Mouse (Mus musculus) right cerebral cortex, adult 2 months (tissue): ENCODE data around the gene Dhx58.
A peak's percentile ranks its signal among the peaks of the same experiment; 100 is the strongest.

Experiments used
- DNase-seq, 2 experiments: peaks; one replicate each; pipeline ENCODE4 v3.0.0; 2021 to 2022; ENCODE audit warnings: low spot score in 2 of 2

Dhx58 gene

DNA sequence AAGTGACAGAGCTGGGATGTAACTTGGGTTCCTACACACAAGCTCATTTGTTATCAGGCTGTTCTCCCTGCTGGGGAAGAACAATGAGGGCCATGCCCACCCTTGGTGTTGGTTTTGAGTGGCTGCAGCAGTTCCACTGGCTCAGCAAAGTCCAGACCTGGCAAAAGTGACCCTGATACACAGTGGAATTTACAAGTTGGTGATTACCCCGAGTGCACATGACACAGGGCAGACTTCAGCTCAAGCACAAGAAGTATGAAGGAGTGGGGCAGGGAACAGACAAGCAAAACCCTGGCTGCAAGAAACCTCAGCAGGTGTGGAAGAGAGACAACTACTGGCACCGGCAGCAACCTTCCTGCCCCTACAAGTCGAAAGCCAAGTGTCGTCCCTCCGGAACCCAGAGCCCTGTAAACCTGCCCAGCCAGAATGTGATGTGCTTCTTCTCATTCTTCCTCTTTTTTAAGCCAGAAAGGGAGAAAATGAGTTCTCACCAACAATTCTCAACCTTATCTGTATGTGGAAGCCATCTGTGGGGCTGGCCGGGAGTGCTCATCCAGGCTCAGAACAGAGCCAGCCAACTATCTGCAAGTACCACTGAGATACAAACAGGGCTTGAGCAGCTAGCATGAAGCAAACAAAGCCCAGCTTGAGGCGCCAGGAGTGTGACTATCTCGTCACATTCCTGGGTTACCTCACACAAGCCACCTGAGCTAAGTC is 17.9 kb upstream of the Dhx58 start:
- DNase-seq = no peak

DNA sequence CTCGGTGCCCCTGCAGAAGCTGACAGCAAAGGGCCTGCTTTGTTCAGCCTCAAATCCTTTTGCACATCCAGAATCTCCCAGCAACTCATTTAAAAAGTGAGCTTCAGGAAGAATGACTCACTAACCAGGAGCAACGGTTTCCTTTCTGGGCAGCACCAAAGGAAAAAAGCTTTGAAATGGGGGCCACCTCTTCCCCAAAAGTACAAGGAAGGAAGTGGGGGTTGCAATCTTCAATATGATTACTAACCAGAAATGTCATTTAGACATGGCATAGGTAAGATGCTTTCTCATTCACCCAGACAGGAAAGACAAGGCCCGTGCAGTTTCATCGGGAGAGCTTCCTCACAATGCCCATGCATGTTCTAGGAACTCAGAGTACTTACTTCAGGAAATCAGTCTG is 17.2 kb upstream of the Dhx58 start:
- no peak for DNase-seq

DNA sequence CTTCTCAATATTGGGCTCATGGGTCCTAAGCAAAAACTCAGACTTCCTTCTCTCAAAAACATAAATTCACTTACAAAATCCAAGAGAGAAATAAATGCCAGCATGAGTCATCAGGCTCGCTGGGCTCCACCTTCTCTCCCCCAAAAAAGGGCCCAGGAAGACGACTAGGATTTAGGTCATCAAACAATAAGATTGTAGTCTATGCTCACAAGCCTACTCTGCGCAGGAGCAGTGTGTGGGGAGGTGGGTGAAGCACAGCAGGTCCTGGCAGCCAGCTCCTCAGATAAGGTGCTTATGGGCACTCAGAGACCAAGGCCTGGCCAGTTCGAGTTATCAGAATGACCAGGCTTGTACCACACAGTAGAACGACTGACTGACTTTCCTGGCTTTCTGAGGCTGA is 16.3 kb upstream of the Dhx58 start:
- peak; percentile 47 to 50 for DNase-seq

DNA sequence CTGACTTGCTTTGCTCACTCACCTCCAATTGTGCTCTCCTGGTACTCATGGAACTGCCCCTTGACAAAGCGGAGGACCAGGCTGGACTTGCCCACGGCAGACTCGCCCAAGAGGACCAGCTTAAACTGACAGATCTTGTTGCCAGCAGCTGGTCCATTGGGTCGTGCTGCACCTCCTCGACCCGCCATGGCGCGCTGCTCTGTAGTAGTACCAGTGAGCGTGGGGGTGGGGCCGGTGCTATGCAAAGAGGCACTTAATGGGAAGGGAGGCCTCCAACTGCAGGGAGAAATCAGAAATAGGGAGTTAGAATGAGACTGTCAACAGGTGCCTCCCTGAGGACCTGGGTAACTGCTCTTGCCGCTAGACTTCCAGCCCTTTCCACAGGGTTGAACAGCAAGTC is 15.8 kb upstream of the Dhx58 start:
- DNase-seq = no peak

DNA sequence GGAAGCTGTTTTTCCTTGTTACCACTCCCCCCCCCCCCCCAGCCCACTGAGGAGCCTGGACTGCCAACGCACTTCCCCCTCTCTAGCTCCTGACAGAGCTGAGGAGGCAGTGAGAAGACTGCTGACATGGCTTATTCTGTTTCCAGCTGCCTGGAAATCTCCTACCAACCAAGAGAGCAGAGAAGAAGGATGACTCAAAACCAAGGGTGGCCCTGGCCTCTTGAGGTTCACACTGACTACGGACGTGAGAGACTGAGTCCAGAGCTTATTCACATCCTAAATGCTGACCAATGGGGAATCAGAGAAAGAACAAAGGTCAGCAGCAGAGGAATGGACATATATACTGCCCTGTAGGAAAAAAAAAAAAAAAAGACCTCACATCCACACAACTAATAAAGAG is 15.2 kb upstream of the Dhx58 start:
- peak in 1 of 2 experiments; percentile 47 for DNase-seq

DNA sequence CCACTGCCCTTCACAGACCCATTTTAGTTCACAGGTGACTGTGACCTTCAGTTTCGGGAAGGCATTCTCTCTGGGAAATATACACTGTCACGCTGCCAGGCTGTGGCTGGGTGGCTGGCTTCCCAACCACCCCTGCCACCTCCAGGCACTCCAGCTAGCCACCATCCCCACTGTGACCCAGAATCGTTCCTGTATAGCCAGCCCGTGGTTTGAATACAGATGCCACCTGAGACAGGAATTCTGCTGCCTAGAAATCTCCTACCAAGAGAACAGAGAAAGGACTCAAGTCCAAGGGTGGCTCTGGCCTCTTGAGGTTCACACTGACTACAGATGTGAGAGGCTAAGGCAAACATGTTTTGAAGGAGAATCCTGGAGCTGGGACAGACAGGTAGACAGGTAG is 14.8 kb upstream of the Dhx58 start:
- DNase-seq = no peak

DNA sequence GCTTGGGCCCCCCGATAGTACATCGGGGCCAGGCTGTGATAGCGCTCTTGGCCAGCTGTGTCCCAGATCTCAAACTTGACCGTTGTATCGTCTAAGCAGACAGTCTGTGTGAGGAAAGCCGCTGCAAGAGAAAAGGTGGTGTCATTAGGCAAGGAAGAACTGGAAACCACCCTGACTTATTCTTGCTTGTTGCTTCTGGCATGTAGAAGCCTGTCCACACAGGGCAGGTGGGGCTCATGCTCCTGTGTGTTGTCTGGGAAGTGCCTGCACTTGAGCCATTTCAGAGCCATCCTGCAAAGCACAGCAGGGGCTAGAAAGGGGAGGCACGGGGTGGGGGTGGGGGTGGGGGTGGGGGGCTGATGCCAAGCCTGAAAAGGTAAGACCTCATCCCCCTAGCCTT is 14.4 kb upstream of the Dhx58 start:
- DNase-seq = no peak

DNA sequence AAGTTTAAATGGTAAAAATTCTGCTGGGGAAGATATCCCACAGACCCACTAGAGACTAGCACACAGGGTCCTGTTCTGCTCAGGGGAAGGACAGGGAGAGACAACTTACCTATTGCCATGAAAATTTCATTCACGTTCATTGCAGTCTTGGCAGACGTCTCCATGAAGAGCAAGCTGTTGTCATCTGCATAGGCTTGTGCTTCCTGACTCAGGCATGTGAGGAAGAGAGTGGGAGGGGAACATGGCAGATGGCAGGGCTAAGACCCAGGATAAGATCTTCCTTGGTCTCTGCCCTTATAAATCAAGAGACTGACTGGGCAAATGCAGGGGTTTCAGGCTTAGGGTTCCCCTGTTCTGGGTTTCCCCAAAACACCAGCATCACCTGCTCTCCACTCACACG is 12.6 kb upstream of the Dhx58 start:
- DNase-seq = peak in 1 of 2 experiments; percentile 57

DNA sequence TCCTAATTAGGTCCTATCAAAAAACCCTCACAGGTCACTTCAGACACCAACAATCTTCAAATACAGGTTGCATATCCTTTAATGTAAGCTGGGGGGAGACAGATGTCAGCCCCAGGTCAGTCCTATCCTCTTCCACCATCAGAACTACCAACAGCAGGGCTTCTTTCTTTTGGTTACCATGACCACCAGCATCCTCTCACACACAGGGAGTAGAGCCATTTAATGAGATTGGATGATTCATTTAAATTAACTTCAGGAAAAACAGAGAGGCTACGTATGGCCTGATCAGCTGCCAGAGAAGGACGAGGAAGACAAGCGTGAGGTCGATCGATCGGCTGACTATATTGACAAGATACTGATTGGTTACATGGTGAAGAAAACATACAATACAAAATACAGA is 10.9 kb upstream of the Dhx58 start:
- DNase-seq = no peak

DNA sequence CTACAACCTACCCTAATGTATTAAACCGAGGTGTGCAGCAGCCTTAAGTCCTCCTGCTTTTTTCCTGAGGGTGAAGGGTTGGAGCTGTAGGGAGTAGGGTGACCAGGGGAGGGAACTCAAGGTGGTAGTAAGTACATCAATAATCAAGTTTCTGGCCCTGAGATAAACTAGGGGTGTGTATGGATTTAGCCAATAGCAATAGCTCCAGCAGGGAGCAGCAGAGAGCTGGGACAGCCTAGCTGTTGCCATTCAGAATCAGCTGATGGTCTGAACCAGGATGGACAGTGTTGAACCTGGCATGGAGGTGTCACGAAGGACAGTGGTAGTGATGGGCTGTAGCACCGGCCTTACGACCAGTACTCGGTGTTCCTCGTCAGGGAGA is 10.5 kb upstream of the Dhx58 start:
- peak; percentile 88 to 89 for DNase-seq

DNA sequence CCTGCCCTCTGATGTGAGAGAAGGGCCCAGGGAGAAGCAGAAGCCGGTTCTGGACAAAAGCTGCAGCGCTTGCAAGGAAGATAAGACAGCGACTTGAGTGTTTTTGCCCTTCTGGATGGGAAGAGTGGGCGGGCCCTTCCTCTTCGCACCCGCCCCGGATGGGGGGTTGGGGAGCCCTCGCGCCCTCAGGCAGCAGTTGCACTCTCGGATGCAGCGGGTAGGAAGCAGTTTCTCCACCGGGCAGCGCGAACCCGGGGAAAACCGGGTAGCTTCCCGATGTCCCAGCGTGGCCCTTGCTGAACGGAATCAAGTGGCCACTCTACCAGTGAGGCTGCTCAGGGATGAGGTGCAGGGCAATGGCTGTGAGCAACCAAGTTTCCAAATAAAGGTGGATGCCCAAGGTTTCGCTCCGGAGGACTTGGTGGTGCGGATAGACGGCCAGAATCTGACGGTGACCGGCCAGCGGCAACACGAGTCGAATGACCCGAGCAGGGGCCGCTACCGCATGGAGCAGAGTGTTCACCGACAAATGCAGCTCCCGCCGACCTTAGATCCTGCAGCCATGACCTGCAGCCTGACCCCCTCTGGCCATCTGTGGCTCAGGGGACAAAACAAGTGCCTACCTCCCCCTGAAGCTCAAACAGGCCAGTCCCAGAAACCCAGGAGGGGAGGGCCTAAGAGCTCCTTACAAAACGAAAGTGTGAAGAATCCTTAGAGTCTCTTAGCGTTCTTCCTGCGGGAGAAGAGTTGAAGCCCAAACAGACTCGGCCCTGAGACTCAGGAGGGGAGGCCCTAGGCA is 9.9 kb upstream of the Dhx58 start, which contains the start of gene Hspb9:
Hspb9 (plus strand) TSS at position 116 of the 799 bp plus-strand sequence.
- peak; percentile 61 to 63 for DNase-seq

DNA sequence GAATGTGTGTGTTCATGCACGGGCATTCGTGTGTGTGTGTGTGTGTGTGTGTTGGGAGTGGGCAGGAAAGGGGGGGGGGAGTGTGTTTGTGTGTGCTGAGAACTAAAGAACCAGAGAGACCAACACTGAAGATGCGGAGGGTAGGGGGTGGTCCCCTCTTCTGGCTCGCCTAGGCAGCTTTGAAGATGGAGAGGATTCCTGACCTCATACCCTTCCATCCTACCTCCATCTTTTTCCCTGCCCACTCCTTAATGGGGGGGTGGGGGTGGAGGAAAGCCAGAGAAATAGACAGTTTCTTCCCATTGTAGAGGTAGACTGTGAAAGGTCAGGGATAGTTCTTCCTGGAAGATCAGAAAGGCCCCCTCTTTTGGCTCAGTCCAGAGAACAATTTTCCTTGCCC is 9.1 kb upstream of the Dhx58 start:
- DNase-seq = no peak

DNA sequence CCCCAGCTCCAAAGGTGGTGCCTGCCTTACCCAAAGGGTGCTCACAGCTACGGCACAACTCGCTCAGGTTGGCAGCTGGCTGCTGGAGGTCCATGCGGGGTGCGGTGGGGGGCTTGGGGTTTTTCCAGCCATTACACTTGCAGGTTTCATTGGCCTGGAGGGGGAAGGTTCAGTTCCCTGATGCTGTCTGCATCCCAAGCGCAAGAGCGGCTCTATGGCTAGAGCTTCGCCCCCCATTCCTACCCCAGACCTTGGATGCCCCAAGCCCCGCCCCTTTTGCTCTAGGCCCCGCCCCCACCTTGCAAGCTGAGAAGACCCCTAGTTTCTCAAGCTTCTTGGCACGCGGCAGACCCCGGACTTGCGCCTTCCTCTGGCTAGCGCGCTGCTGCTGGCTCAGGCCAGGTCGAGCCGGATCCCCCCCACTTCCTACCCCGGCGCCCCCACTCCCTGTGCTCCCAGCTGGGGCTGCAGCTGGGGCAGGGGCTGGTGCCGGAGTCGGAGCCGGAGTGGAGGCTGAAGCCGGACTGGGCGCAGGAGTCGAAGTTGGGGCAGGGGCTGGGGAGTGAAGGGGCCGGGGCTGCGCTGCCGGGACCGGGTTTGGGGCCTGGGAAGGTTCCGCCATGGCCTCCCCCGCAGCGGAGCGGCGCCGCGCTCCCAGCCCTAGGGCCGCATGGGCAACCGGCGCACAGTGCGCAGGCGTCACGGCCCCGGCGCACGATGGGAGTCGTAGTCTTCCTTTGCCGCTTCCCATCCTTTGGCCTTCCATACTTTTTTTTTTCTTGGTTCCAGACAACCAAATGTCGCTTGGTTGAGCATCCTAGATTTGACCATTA is 7.9 kb upstream of the Dhx58 start, which contains the start of gene Kat2a:
Kat2a (minus strand) TSS at position 683 of the 833 bp plus-strand sequence.
- peak; percentile 82 to 83 for DNase-seq

DNA sequence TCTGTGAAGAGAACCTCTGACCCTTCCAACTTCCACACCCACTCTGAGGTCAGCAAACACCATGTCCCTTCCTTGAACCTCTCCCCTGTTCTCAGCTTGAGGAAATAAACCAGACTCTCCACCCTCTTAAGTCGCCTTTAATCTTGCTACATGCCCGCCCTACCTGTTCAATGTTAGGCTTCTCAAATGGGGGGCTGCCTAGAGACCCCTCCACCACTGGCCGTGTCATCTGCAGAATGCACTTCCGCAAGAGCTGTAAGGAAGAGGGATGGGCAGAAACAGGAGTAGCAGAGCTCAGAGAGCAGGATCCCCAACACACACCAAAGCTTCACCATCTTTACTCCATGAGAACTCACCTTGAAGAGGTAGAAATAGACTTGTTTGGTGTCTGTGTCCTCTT is 6.9 kb upstream of the Dhx58 start:
- no peak for DNase-seq

DNA sequence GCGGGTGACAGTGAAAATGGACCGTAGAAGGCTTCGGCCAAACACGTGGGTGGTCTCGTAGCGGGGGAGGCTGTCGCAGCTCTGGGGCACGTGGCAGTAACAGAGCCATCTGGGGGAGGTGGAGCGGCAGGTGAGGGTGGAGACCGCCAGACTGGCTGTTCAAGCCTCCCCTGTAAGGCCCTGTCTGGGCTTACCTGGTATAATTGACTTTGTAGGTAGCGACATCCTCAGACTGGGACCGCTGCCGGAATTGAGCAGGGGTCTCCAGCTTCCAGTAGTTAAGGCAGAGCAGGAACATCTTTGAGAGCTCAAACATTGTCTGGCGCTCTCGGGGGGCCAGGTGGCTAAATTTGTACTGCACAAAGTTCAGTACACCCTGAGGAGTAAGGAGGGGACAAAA is 6.5 kb upstream of the Dhx58 start:
- no peak for DNase-seq

DNA sequence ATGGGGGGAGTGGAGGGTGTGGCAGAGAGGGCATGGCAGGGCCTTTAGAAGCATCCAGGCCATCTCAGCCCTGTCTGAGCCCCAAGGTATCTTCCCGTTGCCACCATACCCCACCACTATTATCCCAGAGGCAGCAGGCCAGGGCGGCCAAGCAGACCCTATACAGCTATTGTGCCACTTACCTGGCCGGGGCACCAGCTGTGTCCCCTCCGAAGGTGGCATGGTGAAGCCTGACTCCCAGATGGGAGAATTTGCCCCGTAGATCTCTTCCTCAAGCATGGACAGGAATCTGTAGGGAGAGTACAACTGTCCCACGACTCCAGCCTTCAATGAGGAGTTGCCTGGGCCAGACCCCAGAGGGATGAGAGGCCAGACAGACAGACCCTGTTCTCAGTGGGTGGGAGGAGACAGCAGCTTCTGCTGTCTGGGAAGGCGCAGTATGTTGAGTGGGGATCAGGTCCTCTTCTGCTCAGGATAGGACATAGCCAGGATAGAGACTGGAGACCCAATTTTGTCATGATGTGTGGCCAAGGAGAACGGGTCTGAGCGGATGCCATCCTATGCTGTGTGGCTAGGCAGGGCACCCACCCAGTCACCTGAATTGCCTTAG is 5.2 kb upstream of the Dhx58 start:
- no peak for DNase-seq

DNA sequence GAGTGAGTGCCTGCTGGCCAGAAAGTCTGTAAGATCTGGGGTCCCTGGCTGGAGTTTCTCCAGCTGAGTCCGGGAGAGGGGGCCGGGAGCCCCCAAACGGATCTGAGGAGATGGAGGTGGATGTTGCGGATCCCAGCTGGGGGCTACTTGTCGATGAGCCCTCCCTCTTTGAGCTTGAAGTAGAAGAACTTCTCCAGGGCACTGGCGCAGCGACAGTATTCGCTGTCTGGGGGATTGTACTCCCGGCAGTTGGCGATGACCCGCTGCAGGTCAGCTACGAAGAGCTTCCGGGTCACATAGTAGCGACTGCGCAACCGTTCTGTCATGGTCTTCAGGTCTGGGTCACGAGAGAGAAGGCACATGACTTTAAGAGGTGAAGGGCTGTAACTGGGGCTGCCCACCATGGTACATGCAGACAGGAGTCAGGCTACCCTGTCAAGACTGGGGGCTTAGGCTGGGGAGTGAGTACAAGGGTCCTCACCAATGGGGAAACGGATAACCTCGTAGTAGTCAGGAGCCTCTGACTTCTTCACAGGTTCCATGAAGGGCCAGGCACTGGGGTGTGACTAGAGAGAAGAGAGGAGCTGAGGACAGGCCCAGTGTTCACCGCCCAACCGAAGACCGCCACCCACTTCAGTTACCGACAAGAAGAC is 1.1 kb upstream of the Dhx58 start:
- DNase-seq = no peak

DNA sequence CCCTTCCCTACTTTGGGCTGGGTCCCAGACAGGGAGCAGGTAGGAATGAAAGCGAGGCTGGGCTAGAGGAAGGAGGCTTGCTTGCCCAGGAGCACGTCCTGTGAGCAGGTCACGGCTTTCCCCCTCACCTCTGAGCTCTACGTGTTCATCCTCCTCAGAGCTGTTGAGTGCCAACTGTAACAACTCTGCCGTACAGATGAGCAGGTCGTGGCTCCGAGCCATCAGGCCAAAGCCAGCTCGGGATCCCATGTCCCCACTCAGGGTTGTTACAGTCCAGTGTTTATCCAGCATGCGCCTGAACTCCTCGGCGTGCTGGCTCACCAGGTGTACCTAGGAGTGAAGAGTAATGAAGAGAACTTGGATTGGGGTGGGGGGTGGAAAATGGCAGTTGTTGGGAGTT is 705 bp downstream of the Dhx58 start:
- DNase-seq = no peak

DNA sequence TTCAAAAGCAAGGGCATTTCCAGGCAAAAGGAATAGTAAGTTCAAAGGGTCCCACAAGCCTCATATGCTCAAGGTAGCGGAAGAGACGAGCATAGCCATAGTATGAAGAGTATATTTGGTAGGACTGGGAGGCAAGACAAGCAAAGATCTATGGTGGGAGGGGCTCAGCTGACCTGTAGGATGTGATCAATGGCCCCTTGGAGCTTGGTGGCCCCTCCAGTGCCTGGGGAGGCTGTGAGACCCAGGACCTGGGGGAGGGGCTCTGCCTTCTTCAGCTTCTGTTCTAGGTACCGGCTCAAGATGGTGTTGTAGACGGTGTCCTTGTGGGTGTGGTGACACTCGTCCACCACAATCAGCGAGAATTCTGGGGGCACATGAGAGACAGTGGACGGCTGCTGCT is 1.2 kb downstream of the Dhx58 start:
- no peak for DNase-seq

DNA sequence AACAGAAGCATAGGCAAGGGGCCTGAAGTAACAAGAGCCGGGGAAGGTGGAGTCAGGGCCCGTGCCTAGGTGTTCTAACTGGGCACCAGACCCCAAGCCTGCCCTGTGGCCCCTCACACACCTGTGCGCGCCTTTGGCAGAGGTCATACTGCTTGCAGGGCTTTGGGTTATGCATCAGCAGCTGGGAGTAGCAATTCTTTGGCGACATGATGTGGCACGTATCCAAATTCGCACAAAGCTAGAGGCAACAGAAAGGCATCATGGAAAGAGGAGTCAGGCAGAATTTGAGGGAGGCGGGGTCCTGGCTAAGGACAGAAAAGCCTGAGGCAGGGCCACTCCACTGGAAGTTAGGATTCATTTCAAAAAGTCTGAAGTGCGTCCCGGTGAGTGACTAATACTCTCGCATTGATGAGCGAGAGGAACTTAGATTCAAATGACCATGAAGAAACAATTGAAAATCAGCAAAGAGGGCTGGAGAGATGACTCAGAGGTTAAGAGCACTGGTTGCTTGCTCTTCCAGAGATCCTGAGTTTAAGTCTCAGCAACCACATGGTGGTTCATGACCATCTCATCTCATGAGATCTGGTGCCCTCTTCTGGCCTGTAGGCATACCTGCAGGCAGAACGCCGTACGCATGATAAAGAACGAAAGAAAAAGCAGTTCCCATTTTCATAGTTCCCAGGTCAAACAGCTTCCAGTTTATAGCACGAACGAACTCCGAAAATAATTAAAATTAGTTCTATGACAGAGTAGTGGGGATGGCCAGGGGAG is 1.8 kb downstream of the Dhx58 start:
- peak; percentile 50 to 82 for DNase-seq

DNA sequence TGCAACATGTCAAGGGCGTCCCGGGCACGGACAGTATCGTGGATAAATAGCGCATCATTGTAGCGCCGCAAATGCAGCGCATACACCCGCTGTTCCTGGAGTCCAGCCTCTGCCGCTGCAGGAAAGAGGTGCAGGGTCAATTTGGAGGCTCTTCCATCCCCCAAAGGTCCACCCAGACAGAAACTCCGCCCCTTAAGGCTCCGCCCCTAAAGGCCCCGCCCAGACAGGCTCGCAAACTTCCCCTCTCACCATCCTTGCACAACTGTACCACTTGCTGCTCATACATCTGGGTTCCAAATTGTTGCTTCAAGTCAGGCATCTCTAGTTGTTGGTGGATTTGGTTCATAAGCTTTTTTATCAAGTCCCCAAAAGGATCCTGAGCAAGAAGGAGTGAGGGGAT is 2.8 kb downstream of the Dhx58 start:
- no peak for DNase-seq
